Mouse (Mus musculus): Measurements from ENCODE around the gene Cd93.

The Cd93 gene

GRCm38 (mm10) chr2:148441421-148441820, 1.9 kb downstream of the Cd93 start:
- DNase-seq: no peak

GRCm38 (mm10) chr2:148439691-148440276, 3.6 kb downstream of the Cd93 start:
- no peak for DNase-seq

- no peak for DNase-seq
Measured at GRCm38 (mm10) chr2:148436285-148436684, 7.1 kb downstream of the Cd93 start.

GRCm38 (mm10) chr2:148432346-148432745, 11.0 kb downstream of the Cd93 start:
- no peak for DNase-seq

GRCm38 (mm10) chr2:148430941-148431340, 12.4 kb downstream of the Cd93 start:
- DNase-seq: no peak

GRCm38 (mm10) chr2:148429001-148429505, 14.3 kb downstream of the Cd93 start:
- no peak for DNase-seq

GRCm38 (mm10) chr2:148428523-148428922, 14.8 kb downstream of the Cd93 start:
- DNase-seq: no peak

GRCm38 (mm10) chr2:148427553-148427952, 15.8 kb downstream of the Cd93 start:
- no peak for DNase-seq

- DNase-seq: no peak
Measured at GRCm38 (mm10) chr2:148425709-148426382, 17.5 kb downstream of the Cd93 start.

- DNase-seq: no peak
Measured at GRCm38 (mm10) chr2:148421706-148422105, 21.7 kb downstream of the Cd93 start.

- DNase-seq: no peak
Measured at GRCm38 (mm10) chr2:148421112-148421511, 22.3 kb downstream of the Cd93 start.

GRCm38 (mm10) chr2:148419776-148420175, 23.6 kb downstream of the Cd93 start:
- no peak for DNase-seq

GRCm38 (mm10) chr2:148419151-148419550, 24.2 kb downstream of the Cd93 start:
- DNase-seq: no peak

- no peak for DNase-seq
Measured at GRCm38 (mm10) chr2:148409821-148410220, 33.5 kb downstream of the Cd93 start.

- peak; percentile 77 for DNase-seq
Measured at GRCm38 (mm10) chr2:148409141-148409540, 34.2 kb downstream of the Cd93 start.

- DNase-seq: no peak
Measured at GRCm38 (mm10) chr2:148408761-148409120, 34.6 kb downstream of the Cd93 start.

GRCm38 (mm10) chr2:148407870-148408760, 35.2 kb downstream of the Cd93 start, which contains the start of gene Thbd:
TSS of gene Thbd (minus strand) at chr2:148408188.
- DNase-seq: peak; percentile 31

GRCm38 (mm10) chr2:148406971-148407869, 36.1 kb downstream of the Cd93 start:
- peak; percentile 23 for DNase-seq

- peak; percentile 54 for DNase-seq
Measured at GRCm38 (mm10) chr2:148406160-148406970, 37.0 kb downstream of the Cd93 start.

GRCm38 (mm10) chr2:148404906-148405305, 38.5 kb downstream of the Cd93 start:
- DNase-seq: no peak

- DNase-seq: no peak
Measured at GRCm38 (mm10) chr2:148402227-148402626, 41.1 kb downstream of the Cd93 start.

Data from thymus, postnatal 25 days (tissue).